Mouse (Mus musculus) right cerebral cortex, postnatal 36 days (tissue): ENCODE results near the gene Man2a1.
"Not testable (repeated sequence)": the region's sequence is repeated elsewhere in the genome, so short reads cannot be mapped to it uniquely, and the experiment has no call there.

Source experiments
- DNase-seq, 2 experiments: peaks; one replicate each; pipeline ENCODE4 v3.0.0; 2022; ENCODE audit warnings: low spot score in 2 of 2, mixed read lengths in 1 of 2

Gene Man2a1

GRCm38 (mm10) chr17:64753507-64753906 lies 153.0 kb downstream of the Man2a1 start:
- DNase-seq = no peak

DNA sequence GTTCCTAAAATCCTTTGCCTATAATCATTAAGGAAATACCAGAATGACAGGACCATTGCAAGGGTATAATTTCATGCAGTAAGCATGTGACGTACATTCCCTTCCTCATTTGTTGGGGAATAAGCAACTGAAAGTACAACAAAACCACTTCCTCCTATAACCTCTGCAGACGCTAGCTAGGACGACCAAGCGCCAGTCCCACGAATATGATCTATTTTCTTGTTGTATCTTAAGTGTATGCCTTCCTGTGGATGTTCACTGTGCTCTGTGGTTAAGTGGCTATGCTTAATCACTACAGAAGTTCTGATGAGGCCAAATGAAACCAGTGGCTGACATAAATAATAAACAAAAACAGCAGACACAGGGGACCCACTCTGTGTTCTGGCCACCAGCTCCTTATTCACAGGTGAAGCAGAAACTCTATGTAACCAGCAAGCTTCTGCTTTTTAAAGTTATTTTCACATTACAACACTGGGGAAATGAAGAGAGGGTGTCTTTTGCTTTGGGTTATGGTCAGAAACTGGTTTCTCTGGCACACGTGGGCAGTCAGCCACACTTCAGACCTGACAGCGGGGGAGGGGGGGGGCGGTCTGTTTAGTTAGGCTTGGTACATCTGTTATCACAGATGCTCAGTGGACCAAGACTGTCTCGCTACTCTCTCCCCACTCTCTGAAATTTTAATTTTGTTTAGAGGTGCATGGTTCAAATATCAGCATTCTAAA lies 153.8 kb downstream of the Man2a1 start:
- no peak for DNase-seq

GRCm38 (mm10) chr17:64755191-64755590 lies 154.7 kb downstream of the Man2a1 start:
- no peak for DNase-seq

- not testable (repeated sequence) for DNase-seq
Observed at GRCm38 (mm10) chr17:64762651-64763050, 162.1 kb downstream of the Man2a1 start.

- DNase-seq = no peak
Observed at GRCm38 (mm10) chr17:64763491-64763890, 163.0 kb downstream of the Man2a1 start.

DNA sequence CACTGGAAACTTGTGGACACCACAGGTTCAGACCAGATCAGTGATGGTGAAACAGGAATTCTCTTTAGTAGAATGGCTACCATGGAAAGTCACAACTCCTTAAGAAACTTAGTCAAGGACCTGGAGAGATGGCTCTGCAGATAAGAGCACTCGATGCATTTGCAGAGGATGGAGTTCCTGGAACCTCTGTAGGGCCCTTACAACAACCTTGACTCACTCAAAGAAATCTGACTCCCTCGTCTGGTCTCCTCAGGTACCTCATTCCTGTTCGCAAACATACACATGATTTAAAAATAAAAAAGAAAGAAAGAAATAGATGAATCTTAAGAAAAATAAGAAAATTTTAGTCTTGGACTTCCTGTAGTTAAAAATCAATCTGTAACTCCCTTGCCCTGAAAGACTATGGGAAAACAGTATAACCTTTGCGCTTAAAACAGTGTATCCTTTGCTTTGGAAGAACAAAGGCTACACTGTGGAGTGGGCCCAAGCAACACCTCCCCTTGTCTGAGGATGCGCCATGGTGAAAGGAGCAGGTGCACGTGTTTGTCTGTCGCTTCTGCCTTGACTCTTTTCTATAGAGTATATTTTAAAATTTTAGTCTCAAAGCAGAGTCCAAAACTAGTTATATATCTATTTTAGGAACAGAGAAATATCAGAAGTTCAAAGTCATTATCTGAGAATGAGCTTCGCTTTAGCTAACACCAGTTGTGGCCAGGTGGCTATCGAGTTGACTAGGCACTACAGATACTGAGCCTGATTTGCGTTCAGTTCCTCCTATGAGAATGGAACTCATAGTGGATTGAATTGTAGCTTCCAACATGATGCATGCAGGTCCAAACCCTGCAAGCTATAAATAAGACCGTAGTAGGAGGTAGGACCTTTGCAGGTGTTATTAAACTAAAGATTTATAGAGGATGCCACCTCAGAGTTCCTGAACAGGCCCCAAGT lies 163.9 kb downstream of the Man2a1 start:
- DNase-seq = no peak

- DNase-seq = no peak
Observed at GRCm38 (mm10) chr17:64765286-64765685, 164.8 kb downstream of the Man2a1 start.

DNA sequence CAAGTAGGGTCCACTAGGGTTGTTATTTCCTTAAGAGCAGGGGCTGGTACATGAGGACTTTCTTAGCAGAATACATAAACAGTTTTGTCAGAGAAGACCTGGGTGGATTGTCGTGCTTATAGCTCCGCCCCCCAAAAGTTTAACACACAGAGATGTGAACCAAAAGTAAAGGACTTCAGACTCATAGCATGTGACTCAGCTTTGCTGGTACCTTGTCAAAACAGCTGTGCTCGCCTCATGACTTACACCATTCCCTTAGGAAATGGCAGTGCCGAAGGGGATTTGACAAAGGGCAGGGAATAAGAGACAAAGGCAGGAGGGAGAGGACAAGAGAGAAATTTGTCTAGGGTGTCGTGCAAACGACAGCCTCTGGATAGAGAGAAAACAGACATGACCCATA lies 166.0 kb downstream of the Man2a1 start:
- DNase-seq = no peak

DNA sequence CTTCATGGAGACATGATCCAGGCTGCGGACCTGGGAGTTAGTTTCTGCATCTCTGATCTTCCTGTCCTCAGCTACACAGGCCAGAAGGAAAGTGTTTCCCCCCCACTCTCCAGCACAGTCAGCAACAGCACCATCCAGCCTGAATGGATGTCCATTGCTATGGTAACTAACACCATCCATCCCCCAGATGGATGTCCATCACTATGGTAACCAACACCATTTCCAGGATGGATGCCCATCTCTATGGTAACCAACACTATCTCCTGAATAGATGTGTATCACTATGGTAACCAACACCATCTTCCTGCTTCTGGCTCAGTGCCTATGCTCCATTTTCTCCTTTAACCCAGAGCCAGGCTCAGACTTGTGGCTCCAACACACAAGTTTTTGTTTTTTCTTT lies 169.7 kb downstream of the Man2a1 start:
- DNase-seq = no peak

DNA sequence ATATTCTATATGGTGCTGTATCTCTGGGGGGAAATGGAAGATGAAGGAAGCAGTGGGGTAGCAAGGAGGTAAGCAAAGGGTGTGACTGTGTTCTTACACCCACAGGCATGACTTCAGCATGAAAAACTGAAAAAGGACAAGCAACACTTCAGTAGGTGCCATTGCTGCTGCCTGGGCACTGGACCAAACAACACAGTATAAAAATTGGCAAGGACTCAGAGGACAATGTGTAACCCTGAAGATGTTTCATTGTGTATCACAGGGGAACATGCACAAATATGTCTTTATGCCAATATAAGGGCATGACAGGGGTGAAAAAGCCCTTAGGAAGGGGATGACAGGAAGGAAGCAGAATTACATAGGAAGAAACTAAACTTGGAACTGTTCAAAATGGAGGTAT lies 172.1 kb downstream of the Man2a1 start:
- no peak for DNase-seq

DNA sequence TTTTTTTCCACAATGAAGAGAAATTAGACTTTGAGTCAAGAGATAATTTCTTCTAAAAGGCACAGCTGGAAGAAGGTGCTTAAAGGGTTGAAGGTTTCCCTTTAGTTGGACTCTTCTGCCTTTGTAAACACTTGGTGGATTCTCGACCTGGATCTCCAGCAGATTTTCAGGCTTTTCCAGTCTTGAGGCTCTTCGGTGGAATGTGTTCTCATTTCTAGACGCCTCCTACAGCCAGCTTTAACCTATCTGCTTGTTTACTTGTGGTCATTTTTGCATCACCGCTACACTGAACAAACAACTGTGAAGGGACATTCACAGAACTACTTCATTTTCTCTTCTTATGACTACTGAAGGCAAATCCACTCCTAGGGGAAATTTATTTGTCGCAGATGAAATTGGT lies 173.7 kb downstream of the Man2a1 start:
- DNase-seq = no peak

- no peak for DNase-seq
Observed at GRCm38 (mm10) chr17:64778300-64778699, 177.8 kb downstream of the Man2a1 start.

- no peak for DNase-seq
Observed at GRCm38 (mm10) chr17:64778756-64779155, 178.2 kb downstream of the Man2a1 start.

DNA sequence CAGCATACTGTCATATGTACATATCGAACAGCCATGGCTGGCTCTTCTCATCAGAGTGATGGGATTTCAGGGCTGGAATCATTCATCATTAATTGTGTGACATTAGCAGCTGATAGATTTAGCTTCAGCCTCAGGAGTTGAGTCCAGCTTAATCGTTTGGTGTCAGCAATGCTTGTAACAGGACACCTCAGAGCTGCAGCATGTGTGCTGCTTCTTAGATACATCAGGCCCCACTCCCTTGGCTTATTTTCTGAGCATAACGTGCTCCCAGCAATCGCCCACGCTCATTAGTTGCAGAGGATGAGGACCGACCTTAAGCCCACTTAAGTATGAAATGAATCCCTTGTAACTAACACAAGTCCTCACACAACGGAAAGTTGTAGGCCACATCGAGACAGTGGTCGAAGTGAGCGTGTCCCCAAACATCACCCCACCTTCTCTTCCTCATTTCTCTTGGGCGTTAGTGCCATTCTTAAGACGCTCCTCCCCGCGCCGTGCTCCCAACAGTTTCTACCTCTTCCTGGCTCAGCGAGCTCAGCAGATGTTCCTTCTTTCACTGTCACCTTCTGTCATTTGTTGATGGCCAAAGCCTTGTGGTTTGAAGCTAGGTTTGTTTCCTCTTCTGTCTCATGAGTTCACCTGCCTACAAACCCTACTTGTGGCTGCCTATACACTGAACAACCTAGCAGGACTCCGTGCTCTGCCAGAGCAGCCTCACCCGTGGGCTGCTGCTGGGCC lies 180.4 kb downstream of the Man2a1 start:
- no peak for DNase-seq

GRCm38 (mm10) chr17:64782307-64782706 lies 181.8 kb downstream of the Man2a1 start:
- DNase-seq = no peak

GRCm38 (mm10) chr17:64785961-64786360 lies 185.4 kb downstream of the Man2a1 start:
- DNase-seq = no peak

- no peak for DNase-seq
Observed at GRCm38 (mm10) chr17:64788301-64788700, 187.8 kb downstream of the Man2a1 start.

GRCm38 (mm10) chr17:64789175-64789574 lies 188.6 kb downstream of the Man2a1 start:
- DNase-seq = no peak

GRCm38 (mm10) chr17:64792076-64792475 lies 191.5 kb downstream of the Man2a1 start:
- DNase-seq = no peak

DNA sequence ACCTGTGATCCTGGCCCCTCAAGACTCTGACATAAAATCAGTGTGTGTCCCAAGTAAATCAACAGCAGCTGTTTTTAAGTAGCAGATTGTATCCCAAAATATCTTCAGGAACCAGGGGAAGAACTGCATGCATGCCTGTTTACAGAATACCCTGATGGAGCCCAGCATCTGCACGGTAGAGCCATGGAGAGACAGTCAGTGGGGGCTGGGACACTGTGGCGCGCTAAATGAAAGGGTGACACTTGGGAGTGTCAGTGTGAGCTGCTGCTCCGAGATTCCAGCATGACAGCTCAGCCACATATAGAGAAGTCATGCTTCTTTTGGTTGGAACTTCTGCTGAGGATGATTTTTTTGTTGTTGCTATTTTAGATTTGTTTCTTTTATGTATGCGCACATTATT lies 192.1 kb downstream of the Man2a1 start:
- DNase-seq = no peak

DNA sequence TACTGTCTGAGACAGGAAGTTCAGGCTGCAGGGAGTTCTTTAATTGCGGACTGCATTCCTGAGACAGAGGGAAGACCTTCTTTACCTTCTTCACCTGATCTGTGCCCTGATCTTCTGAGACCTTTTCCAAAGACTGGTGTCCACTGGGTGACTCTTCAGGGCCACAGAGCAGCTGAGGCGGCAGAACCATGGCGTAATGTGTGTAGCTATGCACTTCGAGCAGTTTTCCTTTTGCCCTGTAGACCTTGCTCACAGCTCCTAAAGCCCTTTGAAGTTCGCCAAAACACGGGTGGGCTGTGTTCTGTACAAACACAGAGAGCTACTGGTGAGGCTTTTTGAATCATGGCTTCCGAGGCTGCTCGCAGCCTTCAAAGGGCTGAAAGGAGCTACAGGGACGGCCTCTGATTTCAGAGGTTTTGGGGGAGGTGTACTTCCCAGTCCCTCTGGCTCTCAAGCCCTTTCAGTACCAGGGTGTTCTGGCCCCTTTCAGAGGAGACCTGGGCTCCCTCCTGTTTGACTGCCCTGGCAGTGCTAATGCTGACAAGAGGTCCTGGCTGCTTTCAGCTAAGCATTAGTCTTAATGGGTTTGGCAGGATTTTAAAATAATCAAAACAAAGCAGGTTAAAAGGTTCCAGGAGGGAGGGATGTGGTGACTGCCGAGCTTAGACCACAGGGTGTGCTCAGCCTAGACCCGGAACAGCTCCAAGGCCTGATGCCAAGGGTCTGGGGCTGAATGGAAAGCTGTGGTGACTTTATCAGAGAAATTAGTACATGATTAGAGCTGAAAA lies 201.8 kb downstream of the Man2a1 start:
- no peak for DNase-seq

- no peak for DNase-seq
Observed at GRCm38 (mm10) chr17:64802956-64803275, 202.4 kb downstream of the Man2a1 start.
